Mouse (Mus musculus) C2C12 (cell line): ENCODE results near the gene Gm5134. TPM values are rescaled to one million over a fixed set of nuclear protein-coding genes. Genes with fewer than 3 reads are reported as not detected.

Experiments used
- H3K27me3 ChIP-seq: one replicate; pipeline ENCODE4 v1.6.1; 2011; ENCODE audit not compliant: control insufficient read depth, insufficient read depth, insufficient read length
- H3K36me3 ChIP-seq: one replicate; pipeline ENCODE4 v1.6.1; 2011; ENCODE audit not compliant: control insufficient read depth, insufficient read depth
- H3K4me3 ChIP-seq: one replicate; pipeline ENCODE4 v1.5.1; 2011; ENCODE audit warnings: mild to moderate bottlenecking, control low read depth; ENCODE audit not compliant: poor library complexity, insufficient read depth, severe bottlenecking
- H3K79me2 ChIP-seq: one replicate; pipeline ENCODE4 v1.6.1; 2011; ENCODE audit not compliant: control insufficient read depth, insufficient read depth
- H3K79me3 ChIP-seq: one replicate; pipeline ENCODE4 v1.6.1; 2011; ENCODE audit warnings: low read depth, control low read depth
- H3ac ChIP-seq: one replicate; pipeline ENCODE3; 2011; ENCODE audit warnings: low read depth; ENCODE audit not compliant: control insufficient read depth, insufficient read length
- CEBPB ChIP-seq: IDR thresholded peaks from one replicate; pipeline ENCODE4 v1.6.1; 2011; ENCODE audit warnings: low read depth, mild to moderate bottlenecking, control low read depth, moderate library complexity
- CTCF ChIP-seq: IDR thresholded peaks from one replicate; pipeline ENCODE4 v1.5.1; 2011; ENCODE audit not compliant: control insufficient read depth, insufficient read depth, insufficient read length
- FOSL1 ChIP-seq: IDR thresholded peaks from one replicate; pipeline ENCODE4 v1.8.0; 2011; ENCODE audit warnings: mild to moderate bottlenecking, low read length; ENCODE audit not compliant: poor library complexity, insufficient read depth, severe bottlenecking
- MAX ChIP-seq: IDR thresholded peaks from one replicate; pipeline ENCODE4 v1.6.1; 2011; ENCODE audit warnings: mild to moderate bottlenecking, control low read depth
- MYOD1 ChIP-seq: IDR thresholded peaks from one replicate; pipeline ENCODE4 v1.6.1; 2011; ENCODE audit warnings: low read depth; ENCODE audit not compliant: control insufficient read depth, insufficient read length
- MYOG ChIP-seq: IDR thresholded peaks from one replicate; pipeline ENCODE4 v1.6.1; 2011; ENCODE audit not compliant: control insufficient read depth, insufficient read length; ENCODE audit errors: extremely low read depth
- USF1 ChIP-seq: IDR thresholded peaks from one replicate; pipeline ENCODE4 v1.6.1; 2011; ENCODE audit warnings: low read depth, mild to moderate bottlenecking, control low read depth, moderate library complexity
- polyA plus RNA-seq: library from polyadenylated mRNA; unstranded; fragments of >200 nt; fragmentation: generic; extraction: Trizol; gene quantifications from one replicate; pipeline ENCODE4 v1.2.1, GENCODE M21; 2012; ENCODE audit warnings: missing spikeins

Gene Gm5134
- polyA plus RNA-seq, 1 experiment: not detected

GRCm38 (mm10) chr10:75942736-75943477 lies 11.4 kb upstream of the Gm5134 start, which contains the start of gene Vpreb3:
Gene Vpreb3 (plus strand): TSS chr10:75943057.
- no peaks in the 10 kb centered on the region for H3K79me2 ChIP-seq
- no peaks in the 10 kb centered on the region for H3K27me3 ChIP-seq
- TF ChIP-seq CEBPB (no peak), MYOD1 (no peak), MYOG (no peak), MAX (no peak), FOSL1 (no peak), CTCF (no peak), USF1 (no peak)
- no peaks in the 10 kb centered on the region for H3K36me3 ChIP-seq
- no peak within 1 kb of the TSS for H3K4me3 ChIP-seq
- no peak within 1 kb of the TSS for H3ac ChIP-seq
- no peaks in the 10 kb centered on the region for H3K79me3 ChIP-seq

GRCm38 (mm10) chr10:75944066-75944772 lies 10.1 kb upstream of the Gm5134 start:
- no peaks in the 10 kb centered on the region for H3K27me3 ChIP-seq
- no peak overlapping the region for H3K4me3 ChIP-seq
- H3K79me2 ChIP-seq: no peaks in the 10 kb centered on the region
- H3ac ChIP-seq: no peak overlapping the region
- no peaks in the 10 kb centered on the region for H3K36me3 ChIP-seq
- H3K79me3 ChIP-seq: no peaks in the 10 kb centered on the region
- no peak for TF ChIP-seq USF1
- peak; percentile 17 for TF ChIP-seq CEBPB
- TF ChIP-seq MAX: no peak
- no peak for TF ChIP-seq FOSL1

DNA sequence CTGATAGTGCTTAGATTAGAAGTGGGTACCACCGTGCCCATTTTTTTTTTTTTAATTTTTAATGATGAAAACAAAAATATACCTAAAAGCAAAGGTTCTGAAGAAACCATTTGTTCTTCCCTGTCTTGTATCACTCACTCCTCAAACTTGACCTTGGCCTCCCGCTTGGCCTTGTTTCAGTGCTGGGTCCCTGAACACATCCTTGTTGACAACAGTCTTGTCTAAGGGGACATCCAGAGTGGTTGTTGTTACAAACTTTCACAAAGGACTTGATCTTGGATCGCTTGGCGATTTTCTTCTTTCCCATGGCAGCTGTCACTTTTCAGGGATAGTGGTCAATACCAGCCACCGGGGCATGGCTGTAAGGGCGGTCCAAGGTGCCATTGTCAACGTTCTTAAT lies 9.1 kb upstream of the Gm5134 start:
- no peaks in the 10 kb centered on the region for H3K27me3 ChIP-seq
- TF ChIP-seq USF1 (no peak), FOSL1 (no peak), MYOD1 (no peak), MYOG (no peak), MAX (no peak), CTCF (no peak), CEBPB (no peak)
- no peaks in the 10 kb centered on the region for H3K79me2 ChIP-seq
- H3K36me3 ChIP-seq: no peaks in the 10 kb centered on the region
- H3ac ChIP-seq: no peak overlapping the region
- no peaks in the 10 kb centered on the region for H3K79me3 ChIP-seq
- H3K4me3 ChIP-seq: no peak overlapping the region

- H3K4me3 ChIP-seq: no peak overlapping the region
- no peak overlapping the region for H3ac ChIP-seq
- H3K36me3 ChIP-seq: no peaks in the 10 kb centered on the region
- H3K27me3 ChIP-seq: no peaks in the 10 kb centered on the region
- no peaks in the 10 kb centered on the region for H3K79me3 ChIP-seq
- H3K79me2 ChIP-seq: no peaks in the 10 kb centered on the region
- TF ChIP-seq MYOG (no peak), USF1 (no peak), CTCF (no peak), CEBPB (no peak), MYOD1 (no peak), MAX (no peak), FOSL1 (no peak)
Measured at GRCm38 (mm10) chr10:75945896-75946295, 8.4 kb upstream of the Gm5134 start.

DNA sequence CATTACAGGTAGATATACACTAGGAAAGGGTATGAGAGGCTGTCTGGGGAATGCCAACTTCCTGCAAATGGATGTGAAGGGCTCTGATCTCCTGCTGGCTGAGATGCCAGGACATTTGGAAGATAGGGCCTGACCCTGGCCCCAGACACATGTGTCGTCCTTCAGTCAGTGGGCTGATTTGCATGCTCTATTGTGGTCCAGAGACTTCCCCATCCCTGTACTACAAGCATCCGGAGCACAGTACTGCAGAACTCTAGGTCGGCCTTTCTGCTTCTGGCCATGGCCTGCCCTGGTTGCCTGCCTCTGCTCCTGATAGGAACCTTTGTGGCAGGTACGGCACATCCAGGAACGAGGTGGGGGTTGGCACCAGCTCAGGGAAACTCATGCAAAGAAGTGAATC lies 6.2 kb upstream of the Gm5134 start:
- Histone ChIP-seq H3K36me3 (no peaks in the 10 kb centered on the region), H3ac (no peak overlapping the region), H3K4me3 (no peak overlapping the region), H3K79me3 (no peaks in the 10 kb centered on the region), H3K27me3 (peaks cover 3% of the 10 kb centered on the region), H3K79me2 (no peaks in the 10 kb centered on the region)
- TF ChIP-seq CEBPB (no peak), MYOD1 (no peak), FOSL1 (no peak), MYOG (no peak), MAX (no peak), USF1 (no peak), CTCF (no peak)
